Mouse (Mus musculus) CH12F3 (cell line): ENCODE results near the gene Sh3gl2.

Source experiments
- in situ Hi-C: fragments of 300-500 bp; cut with MboI; formaldehyde crosslinking; loops from 2 replicates; pipeline ENCODE4 v1.14.3; 2020; ENCODE audit warnings: low sequenced_read_pairs

Sh3gl2 gene

DNA sequence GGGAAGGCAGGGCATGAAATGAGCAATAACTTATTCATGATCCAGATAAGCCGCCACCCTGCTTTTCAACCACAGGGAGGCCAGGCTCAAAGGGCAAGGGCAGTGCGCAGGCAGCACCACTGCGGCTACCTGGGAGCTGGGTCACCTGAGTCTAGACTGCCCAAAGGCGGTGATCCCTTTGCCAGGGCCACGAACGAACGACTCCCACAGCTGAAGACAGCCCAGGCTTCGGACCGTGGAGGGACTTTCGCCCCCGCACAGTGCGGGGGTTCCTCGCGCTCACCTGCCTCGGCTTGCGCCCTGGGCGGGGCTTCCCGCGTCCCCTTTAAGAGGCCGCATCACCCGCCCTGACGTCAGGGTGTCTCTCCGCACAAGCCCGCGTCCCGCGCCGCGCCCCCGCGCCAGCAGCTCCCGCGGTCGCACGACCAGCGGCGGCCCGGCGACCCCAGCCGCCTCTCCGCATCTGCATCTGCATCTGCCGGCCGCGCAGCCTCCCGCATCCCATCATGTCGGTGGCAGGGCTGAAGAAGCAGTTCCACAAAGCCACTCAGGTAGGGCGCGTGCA lies at the start of gene Sh3gl2:
Gene Sh3gl2, plus strand, starts transcription at position 56 of the 565 bp plus-strand sequence.
- in situ Hi-C loops = no loop called here

DNA sequence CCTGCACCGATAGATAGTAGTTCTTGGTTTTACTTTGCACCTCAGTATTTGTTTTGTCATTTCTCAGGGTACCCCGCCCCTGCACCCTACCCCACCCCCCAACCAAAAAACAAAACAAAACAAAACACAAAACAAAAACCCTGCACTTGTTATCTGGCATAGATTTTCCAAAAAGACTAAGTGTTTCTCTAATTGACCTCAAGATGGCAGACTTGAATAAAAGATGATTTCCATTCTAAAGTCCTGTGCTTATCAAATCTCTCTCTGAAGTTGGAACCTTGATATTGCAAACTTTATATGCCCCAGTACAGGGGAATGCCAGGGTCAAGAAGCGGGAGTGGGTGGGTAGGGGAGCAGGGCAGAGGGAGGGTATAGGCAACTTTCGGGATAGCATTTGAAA lies 43.8 kb upstream of the Sh3gl2 start:
- in situ Hi-C loops = no loop called here

DNA sequence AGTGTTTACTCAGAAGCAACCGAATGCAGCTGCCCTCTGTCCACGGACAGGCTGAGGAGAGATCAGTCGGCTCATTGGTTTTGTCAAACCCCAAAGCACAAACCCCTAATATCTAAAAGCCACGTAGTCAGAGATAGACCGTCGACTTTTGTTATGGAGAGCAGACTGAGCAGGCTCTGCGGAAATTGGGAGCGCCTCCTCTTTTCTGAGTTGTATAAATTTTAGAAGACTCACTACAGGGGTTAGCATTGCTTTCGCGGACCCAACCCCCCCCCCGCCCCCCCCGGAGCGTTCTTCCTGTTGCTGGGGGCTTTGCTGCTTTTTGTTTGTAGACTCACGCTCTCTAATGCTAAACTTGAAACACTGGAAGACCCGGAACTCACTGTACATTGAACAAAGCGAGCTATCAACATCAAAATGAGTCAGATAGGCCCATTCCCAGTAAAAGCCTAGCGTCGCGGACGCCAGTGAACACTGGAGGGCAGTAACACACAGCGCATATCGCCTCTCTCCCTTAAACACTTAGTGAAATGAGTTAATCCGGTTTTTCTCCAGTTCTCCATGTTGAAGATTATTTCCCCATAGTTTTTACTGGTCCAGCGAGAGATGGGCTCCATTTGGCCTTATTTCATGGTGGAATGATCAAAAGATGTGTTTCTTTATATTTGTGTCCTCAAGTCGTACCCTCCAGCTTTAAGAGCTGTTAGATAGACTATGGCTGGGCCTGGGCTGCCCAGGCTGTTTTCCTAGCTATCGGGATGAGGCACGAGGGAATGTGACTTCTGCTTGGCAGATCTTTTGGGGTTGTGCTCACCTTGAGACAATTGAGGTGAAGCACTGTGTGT lies 42.2 kb upstream of the Sh3gl2 start:
- in situ Hi-C loops = no loop called here

DNA sequence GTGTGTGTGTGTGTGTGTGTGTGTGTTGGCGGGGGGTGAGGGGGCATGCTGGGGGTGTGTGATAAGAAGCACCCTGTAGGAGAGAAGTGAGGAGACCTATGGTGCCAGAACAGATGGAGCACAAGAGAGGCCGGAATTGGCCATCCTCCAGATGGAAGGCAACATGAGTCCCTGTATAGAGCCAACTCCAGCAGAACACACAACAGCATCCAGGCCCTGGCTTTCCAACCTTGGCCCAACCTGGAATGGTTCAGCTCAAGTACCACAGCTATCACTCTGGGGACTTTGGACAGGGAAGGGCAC lies 41.7 kb upstream of the Sh3gl2 start:
- in situ Hi-C loops = no loop called here

DNA sequence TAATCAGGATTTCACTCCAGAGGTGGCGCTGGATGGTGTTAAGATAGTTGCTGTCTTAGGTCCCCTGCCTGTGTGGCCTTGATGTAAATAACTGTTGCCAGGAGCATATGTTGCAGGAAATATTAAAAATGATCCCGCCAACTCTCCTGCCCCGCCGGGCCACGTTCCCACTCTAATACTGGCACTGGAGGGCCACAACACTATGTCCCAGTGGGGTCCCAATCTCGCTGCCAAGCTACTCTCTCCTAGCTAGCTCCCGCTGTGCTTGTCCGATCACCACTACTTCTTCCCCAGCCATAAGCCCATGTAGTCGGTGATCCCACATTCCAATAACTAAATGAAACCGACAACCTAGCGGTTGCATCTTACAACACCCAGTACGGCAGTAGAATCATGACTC lies 36.9 kb upstream of the Sh3gl2 start:
- in situ Hi-C loops = no loop called here

DNA sequence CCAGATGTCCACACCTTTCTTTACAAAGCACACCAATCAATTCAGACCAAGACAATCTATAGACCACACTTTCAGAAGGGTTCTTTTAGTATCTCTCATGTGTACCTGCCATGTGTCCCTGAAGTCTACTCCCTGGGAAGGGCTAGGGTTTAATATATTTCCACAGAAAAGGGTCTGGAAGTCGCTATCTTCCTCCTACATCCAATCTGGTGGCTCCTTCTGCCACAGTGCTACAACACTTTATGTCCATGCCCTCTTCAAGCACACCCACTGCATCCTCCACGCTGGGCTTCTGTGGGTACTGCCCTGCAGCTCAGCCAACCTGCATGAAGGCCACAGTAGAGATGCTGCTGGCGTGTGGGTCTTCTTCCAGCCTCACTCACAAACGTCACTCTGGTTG lies 29.5 kb upstream of the Sh3gl2 start:
- in situ Hi-C loops = no loop called here

DNA sequence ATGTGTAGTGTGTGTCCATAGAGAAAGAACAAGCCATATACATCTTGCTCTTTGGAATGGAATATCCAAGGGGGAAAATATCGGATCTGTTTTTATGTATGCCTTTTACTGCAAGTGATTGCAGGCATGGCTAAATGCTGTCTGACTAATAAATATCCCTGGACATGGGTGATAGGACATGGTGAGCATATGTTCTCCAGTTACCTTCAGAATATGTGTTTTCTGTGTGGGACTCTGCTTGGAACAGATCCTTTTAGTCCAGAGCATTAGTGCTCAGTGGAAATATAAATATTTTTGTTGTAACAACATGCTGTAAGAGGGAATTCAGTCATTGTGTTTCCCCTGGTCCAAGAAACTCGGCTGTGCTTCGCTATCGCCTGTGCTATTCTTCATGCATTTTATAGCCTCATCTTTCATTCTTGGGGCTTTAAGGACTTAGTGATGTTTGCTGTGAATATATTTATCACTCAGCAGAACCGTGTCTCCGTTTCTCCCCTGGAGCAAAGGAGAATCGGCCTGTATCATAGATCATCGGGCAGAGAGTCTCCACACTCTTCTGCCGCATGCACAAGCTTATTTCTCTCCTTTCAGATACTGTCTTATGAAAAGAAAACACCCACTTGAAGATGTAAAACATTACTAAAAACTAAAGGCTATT lies 26.4 kb upstream of the Sh3gl2 start:
- in situ Hi-C loops = no loop called here

DNA sequence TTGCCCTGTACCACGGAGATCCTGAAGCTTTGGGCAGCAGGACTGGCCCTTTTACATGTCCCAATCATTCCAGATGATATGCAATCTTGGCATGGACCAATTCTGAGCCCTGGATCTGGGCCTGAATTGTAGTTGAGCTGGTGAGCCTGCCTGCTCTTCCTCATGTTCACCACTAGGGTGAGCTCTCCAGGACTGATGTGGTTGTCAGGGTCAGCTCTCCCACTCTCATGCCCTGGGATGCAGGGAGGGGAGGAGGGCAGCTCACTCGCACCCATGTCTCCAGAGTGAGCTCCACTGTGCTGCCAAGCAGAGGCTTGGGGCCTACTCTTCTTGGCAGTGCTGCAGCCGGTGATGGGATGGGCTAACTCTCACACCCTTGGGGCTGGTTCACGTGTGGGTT lies 18.9 kb upstream of the Sh3gl2 start:
- in situ Hi-C loops = no loop called here

DNA sequence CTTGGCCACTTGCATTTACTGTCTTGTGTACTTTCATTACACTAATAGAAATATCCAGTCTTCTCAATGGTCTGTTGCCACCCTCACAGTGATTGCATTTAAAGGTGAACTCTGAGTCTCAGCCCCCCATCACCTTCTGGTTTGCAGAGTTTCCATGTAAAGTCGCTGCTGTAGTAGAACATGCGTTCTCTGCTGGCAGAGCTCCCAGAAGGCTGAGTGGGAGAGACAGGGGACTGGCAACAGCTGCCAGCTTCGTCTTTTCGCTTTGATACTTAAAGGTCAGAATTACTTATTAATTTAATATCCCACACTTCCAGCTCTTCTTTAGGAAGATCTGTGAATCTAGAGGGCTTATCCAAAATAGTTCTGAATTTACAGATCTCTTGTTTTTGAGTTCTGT lies 8.7 kb upstream of the Sh3gl2 start:
- in situ Hi-C loops = no loop called here

DNA sequence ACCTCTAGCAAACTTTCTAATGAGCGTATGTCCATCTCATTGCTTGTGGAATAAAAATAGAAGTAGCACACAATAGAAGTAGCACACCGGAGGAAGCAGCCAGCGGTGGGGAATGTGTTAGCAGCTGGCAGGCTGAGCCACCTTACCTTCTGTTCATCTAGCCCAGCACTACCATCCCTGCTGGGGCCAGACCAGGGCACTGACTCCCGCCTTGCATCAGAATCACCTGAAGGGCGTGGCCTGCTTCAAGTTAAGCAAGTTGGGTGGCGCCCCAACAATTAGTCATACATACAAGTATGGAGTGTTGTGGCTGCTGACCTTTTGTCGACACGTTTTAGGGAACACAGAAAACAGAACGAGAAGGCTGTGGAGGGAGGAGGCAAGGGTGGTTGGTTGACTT lies 6.5 kb upstream of the Sh3gl2 start:
- in situ Hi-C loops = no loop called here

DNA sequence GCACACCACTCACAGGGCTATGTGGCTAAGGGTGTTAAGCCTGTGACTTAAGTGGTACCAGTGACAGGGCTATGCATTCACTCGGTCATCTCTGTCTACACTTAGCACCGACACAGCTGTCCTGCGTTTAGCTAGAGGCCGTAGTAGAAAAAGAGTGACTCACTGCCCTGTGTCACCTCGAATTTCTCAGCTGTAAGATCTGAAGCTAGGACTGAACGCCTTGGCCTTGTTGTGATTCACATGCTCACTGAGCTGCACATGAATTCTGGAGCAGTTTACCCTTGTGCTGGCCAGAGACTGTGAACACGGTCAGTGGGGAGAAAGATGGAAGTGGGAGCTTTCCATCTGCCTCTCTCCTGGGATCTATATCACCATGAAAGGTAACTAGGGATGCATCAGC lies 2.3 kb upstream of the Sh3gl2 start:
- in situ Hi-C loops = no loop called here

DNA sequence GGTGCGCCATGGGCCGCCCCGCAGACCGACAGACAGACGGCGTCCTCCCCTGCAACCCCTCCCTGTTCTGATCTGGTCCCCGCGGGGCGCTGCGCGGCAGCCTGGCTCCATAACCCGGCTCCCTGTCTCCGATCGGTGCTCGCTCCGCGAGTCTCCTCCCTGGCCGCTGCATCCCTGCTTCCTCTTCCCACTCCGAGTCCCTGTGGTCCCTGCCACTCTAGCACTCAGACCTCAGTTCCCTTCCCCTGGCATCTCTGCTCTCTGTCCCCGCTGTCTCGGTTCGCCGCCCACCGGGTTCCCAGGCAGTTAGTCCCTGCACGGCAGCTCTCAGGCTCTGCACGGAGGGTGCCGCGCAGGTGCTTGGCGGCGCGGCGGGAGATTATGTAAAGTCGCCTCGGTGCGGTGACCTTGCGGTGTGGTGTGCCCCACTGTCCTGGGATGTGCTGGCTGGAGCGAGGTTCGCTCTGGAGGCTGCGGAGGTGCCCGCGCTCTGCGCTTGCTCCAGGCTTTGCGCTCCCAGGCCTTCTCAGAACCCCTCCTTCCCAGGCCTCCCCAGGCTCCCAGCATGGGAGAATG lies 798 bp downstream of the Sh3gl2 start:
- in situ Hi-C loops = no loop called here

DNA sequence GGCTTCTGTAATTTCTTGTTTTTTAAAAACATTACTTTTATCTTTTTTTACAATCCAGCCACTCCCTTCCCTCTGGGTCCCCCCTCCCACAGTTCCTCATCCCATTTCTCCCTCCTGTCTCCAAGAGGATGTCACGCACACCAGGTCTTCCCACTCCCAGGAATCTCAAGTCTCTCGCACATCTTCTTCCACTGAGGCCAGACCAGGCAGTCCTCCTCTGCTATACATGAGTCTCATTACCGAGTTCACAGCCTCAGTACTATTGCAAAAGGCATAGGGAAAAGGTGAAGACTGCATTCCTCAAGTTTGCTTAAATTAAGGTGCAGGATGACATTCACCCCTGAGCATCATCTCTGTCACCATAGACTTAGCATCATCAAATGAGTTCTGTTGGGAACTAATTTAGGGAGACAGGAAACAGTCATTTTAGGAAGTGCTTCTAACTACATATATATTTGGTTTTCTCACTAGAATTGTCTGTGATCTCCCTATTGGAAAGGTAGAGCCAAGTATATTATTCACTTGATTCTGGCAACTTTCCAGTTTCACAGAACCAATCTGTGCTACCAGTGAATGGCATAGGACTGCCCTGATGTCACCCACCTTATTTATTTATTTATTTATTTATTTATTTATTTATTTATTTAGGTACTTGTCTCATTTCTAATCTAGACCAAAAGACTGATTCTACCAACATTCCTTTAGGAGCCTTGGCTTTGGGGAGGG lies 1.9 kb downstream of the Sh3gl2 start:
- in situ Hi-C loops = no loop called here

DNA sequence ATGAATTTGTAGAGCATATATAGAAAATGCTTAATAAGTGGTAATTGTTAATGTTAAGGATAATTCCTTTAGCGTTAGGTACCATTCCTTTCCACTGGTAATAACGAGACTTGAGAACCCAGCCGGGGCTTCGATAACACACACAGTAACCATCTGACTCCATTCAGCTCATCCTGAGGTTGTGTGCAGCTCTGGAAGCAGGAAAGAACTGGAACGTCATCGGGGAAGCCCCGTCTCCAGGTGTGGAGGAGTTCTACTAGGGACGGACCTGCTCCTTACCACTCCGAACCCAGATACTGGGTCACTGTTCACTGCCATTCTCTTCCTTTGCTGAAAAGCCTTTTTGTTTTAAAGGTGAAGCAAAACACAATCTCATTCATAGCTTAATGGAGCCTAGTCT lies 2.6 kb downstream of the Sh3gl2 start:
- in situ Hi-C loops = no loop called here

DNA sequence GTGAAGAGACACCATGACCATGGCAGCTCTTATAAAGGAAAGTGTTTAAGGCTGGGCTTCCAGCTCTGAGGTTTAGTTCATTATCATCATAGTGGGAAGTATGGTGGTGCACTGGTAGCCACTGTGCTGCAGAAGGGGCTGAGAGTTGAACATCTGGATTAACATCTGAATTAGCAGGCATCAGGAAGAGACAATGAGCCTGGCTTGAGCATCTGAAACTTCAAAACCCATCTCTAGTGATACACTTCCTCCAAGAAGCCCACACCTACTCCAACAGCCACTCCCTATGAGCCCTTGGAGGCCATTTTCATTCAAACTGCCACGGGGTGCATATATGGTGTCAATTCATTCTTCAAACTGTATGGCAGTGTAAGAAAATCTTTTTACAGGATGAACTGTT lies 3.6 kb downstream of the Sh3gl2 start:
- in situ Hi-C loops = no loop called here

DNA sequence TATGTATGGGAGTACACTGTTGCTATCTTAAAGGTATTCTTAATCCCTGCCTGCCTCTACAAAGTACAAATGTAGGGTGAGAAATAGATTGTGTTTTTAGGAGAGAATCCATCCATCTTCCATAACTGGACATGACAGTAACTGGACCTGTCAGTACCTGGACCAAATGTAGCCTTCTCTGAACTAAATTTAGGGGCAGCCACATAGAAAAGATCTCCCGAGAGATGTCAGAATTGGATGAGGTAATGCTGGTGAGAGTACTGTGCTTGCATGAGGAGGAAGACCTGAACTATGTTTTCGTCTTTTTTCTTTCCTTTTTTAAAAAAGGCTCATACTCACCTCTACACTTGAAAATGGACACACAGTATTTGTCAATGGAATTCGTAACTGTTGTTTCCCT lies 6.0 kb downstream of the Sh3gl2 start:
- in situ Hi-C loops = no loop called here

DNA sequence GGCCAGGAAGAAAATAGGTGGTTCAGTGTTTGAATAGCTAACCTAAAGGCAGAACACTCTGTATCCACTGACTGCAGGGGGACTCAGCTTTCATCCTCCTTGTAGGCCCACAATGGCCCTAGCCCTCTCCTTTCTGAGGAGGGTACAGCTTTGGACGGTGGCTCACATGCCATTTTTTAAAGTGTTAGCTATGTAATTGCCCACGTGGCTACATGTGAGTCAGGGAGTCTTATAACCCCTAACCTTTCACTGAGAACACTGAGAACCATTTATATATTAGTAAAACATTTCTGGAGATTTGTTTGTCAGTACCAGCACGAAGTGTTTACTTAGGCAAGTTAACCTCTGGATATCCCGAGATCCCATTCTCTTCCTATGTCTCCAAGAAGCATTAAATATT lies 12.1 kb downstream of the Sh3gl2 start:
- in situ Hi-C loops = no loop called here

DNA sequence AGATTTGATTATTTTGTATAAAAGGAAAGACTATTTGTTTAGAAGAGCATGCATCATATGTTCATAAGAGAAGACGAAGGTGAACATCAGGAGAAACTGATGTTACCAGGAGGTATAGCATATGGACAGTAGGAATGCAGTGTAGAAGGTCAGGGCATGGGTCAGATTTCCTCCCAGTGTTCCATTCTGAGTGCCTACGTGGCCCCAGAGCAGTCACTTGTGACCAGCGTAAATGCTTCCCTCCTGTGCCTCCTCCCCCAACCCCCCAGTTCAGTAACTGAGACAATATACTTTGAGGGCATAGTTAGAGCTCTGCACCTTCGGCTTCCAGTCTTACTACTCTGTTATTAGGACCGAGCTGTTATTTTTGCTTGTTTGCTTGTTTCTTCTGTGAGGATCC lies 17.8 kb downstream of the Sh3gl2 start:
- in situ Hi-C loops = no loop called here

DNA sequence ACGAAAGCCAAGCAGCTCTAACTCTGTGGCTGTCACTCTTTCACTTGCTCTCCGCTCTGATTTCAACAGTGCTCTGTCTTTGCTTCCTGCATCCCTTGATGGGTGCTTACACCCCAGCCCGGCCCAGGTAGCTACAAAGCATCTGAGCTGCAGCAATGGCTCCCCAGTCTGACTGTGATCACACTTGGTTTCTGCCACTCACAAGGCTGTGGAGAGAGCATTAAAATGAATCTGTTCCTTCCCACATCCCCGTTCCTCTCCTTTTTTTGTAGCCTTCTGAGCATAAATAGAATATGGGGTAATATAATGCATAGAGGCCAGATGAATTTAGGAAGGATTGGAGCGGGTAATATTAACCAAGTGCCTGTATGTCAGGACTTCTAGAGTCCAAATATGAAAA lies 21.8 kb downstream of the Sh3gl2 start:
- in situ Hi-C loops = no loop called here

DNA sequence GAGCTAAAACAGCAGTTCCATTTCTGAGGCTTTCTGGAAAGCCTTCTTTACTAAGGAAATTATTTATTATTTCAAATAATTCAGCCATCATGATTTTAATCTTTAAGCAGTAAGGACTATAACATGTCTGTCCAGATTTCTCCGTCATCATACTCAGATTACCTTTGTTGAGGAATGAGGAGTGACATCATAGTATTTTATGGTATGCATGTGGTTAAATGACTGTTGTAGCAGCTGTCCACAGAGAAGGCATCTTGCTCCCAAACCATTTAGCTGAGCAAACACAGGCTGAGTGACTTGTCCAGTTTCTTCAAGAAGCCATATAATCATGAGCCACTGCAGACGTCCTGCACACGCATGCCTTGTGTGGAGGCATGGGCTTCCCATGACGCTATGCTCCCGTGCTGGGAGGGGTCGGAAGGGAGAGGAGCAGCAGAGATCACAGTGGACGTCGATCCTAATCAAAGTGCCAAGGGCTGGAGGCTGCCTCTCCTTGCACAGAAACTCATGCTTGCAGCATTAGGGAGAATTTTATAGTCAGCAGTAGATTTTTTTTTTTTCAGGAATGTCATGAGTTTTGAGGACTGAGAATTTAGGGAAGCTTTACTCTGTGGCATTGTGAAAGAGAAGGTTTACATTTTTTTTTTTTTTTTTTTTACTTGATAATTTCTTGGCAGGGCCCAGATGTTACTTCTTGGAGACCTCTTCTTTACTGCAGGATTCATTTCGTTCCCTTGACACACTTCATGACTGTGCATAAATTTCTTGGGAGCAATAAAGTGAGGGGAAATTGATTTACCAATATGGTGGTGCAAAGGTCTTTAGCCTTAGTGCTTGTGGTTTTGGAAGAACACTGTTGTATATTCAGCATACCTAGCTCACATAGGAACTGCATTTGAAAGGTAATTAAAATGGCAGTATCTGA lies 23.0 kb downstream of the Sh3gl2 start:
- in situ Hi-C loops = no loop called here
